Mouse (Mus musculus): ENCODE measurements around the gene Mkrn1.

- TF ChIP-seq CTCF (IDR thresholded peaks at IDR 0.05; ENCODE audit: insufficient read depth, low read length): no peak
- no peak for TF ChIP-seq POLR2A (IDR thresholded peaks at IDR 0.05; ENCODE audit: borderline replicate concordance, extremely low read depth, low read depth, low read length)
These were observed 22.6 kb upstream of the Mkrn1 start for GRCm38 (mm10) chr6:39442786-39443287.

Measured in lung, adult 2 months (tissue).